Mouse (Mus musculus) heart, postnatal 25 days (tissue): ENCODE data around the gene Ms4a10. TPM values are rescaled to one million over a fixed set of nuclear protein-coding genes. Genes with fewer than 3 reads are reported as not detected.

Experiments
- DNase-seq: peaks from one replicate; pipeline ENCODE4 v3.0.0; 2022; ENCODE audit warnings: low spot score
- intact Hi-C: fragments of 180-260 bp; cut with DNase I; formaldehyde crosslinking; loops from one replicate; pipeline ENCODE4 v1.15.1; 2025
- total RNA-seq, 2 experiments: library from RNA; stranded (reverse); gene quantifications; 2 replicates each; pipeline ENCODE4 v1.2.3; 2021

The Ms4a10 gene
- total RNA-seq, 2 experiments from 2014 or later: not detected

DNA sequence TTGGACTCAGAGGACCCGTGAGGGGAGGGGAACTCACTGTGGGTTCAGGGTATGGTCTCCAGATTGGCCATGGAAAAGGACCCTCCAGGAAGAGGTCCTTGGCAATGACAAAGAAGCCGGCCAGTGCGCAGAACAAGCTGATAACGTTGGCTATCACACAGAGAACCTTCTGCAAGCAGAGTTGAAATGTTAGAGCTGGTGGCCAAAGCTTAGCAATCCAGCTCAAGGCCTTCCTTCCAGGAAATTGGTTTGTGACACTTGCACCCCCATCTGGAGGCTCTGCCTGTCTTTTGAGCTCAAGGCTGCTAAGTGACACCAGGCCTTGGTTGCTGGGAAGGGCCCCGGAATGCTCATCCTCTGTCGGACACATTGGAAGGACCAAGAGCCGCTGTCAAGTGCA, 8.7 kb downstream of the Ms4a10 start:
- intact Hi-C loops: no loop called here
- DNase-seq: no peak

DNA sequence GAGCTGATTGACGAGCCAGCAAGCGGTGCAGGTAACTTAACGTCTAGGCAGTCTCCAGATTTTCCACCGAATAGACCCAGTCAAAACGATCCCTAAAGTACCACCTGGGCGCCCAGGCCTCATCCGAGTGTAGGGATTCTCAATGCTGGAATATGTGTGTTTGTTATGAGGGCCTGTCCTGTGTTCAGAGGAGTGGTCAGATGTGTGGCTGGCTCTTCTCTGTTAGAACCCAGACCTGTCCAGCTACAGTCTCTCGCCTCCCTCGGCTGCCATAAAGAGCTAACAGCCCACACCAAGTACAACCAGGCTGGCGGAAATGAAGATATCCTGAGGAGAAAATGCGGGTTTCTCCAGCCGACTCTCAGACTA, 14.5 kb downstream of the Ms4a10 start:
- intact Hi-C loops: loop anchor here (2.0 to 5.0 kb wide), 5 partner anchors 51 to 295 kb away; partner anchors contain the start of genes Pga5 and Slc15a3
- no peak for DNase-seq

DNA sequence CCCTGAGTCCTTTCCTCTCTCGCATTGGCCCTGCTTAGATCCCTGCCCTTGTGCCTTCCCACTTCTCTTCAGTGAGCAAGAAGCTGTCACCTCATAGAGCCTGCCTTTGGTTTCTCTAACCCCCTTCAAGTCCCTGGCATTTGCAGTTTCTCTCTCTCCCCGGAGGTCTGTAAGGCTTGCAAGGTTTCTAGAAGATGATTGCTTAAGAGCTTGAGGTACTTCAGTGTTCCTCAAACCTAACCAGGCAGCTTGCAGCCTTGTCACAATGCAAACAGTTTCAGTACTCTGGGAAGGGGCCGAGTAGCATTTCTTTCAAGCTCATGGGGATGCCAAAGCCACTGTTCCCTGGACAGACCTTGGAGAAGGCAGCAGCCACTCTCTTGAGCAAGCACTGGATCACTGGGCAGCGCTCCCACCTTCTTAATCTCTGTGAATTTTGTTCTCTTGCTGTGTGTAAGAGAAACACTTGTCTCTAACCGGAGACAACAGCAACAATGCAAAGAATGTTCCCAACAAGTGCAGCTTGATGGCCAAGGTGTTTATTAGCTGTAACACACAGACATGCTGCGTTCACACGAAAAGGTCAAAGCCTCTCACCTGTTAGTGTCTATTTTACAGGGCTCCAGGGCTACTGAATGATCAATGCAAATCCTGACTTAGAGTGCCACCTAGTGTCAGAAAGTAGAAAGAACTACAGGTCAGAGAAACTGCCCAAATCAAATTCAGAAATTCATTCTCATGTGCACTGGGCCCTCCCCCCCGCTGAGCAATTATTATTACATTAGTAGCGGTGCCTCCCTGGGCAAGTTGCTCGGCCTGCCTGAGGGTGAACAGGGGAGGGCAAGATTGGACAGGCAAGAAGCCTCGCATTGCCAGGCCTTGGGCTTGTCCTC, 15.1 kb downstream of the Ms4a10 start:
- intact Hi-C loops: loop anchor here (2.0 to 5.0 kb wide), 4 partner anchors 51 to 295 kb away; partner anchors contain the start of gene Pga5
- DNase-seq: no peak

DNA sequence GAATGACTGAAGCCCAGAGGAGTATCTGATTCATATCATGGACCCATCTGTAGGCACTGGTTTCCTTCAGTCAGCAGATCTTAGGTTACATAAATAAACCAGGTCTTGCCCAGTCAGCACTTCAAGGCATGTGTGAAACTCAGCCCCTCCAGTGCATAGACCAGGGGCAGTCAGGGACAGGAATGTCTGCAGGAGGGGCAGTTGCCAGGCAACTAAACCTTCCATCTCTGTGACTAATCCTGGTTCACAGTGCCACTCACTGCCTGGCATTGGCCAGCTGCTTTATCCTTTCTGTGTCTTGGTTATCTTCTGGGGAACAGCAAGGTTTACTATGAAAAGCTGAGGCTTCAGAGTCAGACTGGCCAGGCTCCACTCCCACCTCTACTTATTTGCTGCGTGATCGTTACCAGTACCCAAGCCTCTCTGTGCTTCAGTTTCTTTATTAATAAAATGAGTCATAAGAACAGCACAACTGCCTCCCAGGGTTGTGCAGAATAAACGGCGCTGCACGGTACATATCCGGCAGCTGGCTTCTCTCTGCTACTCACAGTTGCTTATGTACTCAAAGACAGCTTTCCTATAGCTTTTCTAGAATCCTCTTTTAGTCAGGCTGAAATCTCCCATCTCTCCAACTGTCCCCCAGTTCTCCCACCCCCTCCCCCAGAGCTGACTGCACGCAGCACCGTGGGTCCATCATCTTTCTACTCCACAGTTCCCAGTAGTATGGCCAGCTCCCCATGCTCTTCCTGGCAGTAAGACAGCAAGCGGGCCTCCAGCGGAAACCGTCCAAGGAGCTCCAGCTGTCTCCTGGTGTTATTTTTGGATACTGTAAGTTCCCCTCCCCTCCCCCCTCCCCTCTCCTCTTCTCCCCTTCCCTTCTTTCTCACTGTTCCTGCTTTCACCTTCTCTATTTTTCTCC, 22.2 kb downstream of the Ms4a10 start:
- intact Hi-C loops: no loop called here
- DNase-seq: no peak

DNA sequence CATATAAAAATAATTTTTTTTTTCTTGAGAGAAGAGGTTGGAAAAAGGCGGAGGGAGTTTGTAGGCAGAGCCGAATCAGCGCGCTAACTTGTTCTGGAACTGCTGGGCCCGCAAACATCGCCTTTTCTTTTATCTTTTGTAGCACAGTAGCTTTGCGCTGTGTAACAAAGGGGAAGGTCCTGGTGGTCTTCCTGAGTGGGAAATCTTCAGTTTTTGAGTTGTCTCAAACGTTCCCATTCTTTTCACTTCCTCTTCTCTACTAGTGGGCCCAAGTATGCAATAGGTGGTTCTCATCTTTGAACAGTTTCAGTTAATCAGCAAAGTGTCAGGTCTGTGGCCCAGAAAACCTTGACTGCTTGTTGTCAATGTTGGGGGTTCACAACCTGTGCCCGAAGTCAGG, 24.9 kb downstream of the Ms4a10 start:
- no peak for DNase-seq
- intact Hi-C loops: loop anchor here (1.0 kb wide), 1 partner anchor 53 kb away; no protein-coding TSS in a partner anchor

DNA sequence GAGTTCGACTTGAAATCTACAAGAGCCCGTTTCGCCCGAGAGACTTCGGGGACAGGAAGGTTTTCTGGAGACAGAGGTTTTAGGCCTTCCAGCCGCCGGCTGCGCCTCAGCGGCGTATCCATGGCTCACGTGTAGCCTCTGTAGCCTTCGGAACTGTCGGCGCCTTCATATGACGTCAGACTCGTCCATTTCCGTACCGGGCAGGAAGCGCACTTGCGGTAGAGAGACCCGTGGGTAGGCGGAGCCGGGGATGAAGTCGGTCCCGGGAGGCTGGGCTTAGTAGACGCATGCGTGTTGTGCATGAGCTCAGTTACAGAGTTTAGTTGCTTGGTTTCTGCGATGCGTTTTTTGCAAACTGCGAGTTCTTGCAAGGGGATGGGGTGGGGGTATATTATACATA, 25.4 kb downstream of the Ms4a10 start, which contains the start of gene Ccdc86:
Ccdc86 (minus strand) TSS at position 155 of the 400 bp plus-strand sequence.
- intact Hi-C loops: loop anchor here (1.0 kb wide), 1 partner anchor 53 kb away; no protein-coding TSS in a partner anchor
- DNase-seq: peak; percentile 90

DNA sequence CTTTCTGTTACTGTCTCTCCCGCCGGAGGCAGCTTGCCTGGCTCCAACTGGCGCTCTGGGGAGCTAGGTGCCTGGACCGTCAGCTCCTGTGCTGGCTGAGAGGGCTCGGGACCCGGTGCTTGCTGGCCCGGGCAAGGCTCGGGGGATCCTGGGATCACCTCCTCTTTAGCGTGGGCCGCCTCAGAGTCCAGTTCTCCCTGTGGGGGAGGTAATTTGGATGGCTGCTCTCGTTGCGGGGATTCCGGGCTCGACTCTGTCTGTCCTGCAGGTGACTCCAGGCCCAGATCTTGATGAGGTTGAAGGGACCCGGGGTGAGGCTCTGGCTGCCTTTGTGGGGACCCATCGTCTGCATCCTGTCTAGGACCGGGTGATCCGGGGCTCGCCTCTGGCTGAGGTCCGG, 26.1 kb downstream of the Ms4a10 start:
- intact Hi-C loops: no loop called here
- DNase-seq: no peak

DNA sequence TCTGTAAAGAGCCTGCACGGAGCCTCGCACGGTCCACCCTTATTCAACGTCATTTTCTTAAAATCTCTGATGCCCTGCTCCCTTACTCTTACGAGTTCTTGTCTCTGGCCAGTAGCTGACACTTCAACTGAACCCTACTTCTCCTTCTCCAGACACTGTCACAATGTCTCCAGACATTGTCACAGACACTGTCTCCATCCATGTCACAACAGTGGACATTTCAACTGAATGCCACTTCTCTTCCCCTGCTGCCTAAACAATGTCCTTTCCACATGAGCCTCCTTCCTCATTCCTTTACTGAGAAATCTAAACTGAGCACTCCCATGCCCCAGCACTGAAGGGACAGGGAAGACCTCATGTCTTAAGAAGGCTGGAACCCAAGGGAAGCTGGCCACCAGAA, 27.3 kb downstream of the Ms4a10 start:
- intact Hi-C loops: no loop called here
- DNase-seq: no peak

DNA sequence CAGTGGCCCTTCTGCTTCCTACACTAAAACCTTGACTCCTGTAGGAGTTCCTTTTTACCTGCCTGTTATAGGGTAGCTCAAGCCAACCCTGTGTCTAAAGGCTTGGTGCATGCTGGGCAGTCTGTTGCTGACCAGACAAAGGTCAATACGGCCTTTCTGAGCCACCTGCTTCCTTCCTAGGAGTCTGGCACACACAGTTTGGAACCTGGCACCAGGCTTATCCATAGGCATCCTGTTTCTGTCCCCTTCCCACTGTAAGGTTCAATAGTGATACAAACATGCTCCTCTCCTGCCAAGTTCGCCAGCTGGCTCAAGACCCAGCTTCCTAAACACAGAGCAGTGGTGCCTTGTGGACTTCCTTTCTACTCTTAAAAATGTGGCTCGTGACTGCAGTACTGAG, 28.0 kb downstream of the Ms4a10 start:
- DNase-seq: no peak
- intact Hi-C loops: no loop called here

DNA sequence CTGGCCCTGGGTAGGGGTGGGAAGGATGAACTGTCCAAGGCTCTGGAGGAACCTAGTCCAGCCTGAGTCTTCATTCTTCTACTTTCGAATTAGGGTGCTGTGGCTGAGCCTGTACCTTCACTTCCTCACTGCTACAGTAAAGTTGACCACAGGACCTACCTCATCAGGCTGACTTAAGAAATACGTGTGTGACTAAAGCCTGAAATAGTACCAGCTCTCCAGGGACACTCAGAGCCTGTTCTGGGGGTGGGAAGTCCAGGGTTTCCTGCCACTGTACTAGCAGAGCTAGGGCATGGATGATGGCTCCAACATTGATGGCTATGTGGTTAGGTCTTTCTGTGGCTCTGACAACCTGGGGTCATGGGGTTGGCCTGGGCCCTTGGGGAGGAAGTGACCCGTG, 30.5 kb downstream of the Ms4a10 start:
- DNase-seq: no peak
- intact Hi-C loops: no loop called here

DNA sequence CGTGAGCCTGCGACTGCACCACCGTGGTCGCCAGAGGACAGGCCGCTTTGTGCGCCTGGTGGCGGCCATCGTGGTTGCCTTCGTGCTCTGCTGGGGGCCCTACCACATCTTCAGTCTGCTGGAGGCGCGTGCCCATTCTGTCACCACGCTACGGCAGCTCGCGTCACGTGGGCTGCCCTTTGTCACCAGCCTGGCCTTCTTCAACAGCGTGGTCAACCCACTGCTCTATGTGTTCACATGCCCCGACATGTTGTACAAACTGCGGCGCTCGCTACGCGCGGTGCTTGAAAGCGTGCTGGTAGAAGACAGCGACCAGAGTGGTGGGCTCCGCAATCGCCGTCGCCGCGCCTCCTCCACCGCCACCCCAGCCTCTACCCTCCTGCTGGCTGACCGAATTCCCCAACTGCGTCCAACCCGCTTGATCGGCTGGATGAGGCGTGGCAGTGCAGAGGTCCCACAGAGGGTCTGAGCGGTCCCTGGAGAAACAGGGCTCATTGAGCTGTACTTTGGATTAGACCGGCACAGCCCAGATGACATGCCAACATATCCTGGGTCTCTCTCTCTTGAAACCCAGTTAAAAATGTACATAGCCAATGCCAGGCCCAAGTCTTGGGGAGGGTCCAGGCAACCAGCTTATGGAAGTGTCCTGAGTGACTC, 33.5 kb downstream of the Ms4a10 start:
- DNase-seq: no peak
- intact Hi-C loops: no loop called here

DNA sequence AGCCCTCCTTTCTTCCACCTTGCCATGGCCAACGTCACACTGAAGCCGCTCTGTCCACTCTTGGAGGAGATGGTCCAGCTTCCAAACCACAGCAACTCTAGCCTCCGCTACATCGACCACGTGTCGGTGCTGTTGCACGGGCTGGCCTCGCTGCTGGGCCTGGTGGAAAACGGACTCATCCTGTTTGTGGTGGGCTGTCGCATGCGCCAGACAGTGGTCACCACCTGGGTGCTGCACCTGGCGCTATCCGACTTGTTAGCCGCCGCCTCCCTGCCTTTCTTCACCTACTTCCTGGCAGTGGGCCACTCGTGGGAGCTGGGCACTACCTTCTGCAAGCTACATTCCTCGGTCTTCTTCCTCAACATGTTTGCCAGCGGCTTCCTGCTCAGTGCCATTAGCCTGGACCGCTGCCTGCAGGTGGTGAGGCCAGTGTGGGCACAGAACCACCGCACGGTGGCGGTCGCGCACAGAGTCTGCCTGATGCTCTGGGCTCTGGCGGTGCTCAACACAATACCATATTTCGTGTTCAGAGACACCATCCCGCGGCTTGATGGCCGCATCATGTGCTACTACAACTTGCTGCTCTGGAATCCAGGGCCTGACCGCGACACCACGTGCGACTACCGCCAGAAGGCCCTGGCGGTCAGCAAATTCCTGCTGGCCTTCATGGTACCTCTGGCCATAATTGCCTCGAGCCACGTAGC, 34.2 kb downstream of the Ms4a10 start:
- DNase-seq: no peak
- intact Hi-C loops: no loop called here

DNA sequence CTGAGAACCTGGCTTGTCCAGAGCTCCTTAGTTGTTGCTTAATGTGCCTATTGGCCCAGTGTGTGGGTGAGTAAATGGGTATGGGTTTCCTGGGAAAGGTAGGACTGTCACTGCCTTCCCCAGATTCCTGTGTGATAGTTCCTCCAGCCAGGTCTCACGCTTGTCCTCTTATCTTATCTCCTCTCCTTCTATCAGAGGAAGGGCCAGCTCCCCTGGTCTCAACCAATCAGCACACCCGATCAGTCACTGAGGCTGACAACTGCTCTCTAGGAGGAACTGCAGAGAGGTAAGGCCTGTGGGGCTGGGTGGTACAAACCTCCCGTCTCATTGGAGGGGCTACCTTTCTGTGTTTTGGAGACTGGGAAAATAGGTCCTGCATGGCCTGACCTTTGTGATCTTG, 35.7 kb downstream of the Ms4a10 start:
- intact Hi-C loops: no loop called here
- no peak for DNase-seq

DNA sequence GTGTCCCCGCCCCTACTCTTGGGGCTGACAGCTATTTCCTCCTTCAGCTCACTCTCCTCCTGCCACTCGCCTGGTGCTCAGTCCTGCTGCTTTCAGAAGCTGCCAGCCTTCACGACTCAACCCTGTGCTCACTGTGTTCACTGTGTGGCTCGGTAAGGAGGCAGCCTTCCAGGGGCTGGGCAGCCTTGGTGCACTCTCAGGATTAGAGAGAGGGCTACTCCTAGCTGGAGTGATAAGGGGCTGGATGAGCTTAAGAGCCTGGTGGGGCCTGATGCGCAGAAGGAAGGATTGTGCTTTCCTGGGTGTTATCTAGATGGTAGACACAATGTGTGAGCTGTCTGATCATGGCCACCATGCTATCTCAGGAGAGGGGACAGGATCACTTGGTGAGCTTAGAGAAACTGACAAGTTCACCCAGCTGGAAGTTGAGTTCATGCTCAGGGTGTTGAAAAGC, 37.3 kb downstream of the Ms4a10 start, which contains the start of gene Ptgdr2:
Ptgdr2 (plus strand) TSS at position 51 of the 454 bp plus-strand sequence.
- intact Hi-C loops: no loop called here

DNA sequence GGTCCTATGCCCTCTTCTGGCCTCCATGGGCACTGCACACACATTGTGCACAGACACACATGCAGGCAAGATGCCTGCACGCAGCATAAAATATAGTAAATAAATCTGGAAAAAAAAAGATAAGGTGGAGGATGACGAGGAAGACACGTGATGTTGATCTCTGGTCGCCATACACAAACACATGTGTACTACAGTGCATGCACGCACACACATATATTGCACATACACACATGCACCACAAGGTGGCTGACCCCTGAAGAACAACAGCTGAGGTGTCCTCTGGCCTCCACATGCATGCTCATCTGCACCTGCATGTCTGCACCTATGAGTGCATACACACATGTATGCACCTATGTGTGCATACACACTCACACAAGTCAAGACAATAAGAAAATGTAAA, 38.4 kb downstream of the Ms4a10 start:
- no peak for DNase-seq
- intact Hi-C loops: no loop called here

More for the DNA sequence above, 37.3 kb downstream of the Ms4a10 start, which contains the start of gene Ptgdr2:
- no peak for DNase-seq

DNA sequence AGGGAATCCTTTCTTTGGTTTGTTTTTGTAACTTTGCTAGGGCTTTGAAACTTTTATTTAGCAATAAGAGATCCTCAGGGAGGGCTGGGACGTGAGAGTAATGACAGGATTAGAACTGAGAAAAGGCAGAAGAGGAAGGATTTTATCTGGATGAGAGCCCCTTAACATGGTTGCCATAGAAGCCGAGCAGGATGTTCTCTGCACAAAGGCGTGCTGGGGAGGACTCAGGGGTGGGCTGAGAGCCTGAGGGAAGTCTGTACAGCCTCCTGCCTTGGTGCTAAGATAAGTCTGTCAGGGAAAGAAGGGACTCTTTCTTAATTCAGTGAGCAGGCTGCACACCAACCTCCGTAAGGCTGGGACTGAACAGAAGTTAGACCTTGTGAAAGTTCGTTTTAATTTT, 39.4 kb downstream of the Ms4a10 start:
- intact Hi-C loops: no loop called here
- no peak for DNase-seq

DNA sequence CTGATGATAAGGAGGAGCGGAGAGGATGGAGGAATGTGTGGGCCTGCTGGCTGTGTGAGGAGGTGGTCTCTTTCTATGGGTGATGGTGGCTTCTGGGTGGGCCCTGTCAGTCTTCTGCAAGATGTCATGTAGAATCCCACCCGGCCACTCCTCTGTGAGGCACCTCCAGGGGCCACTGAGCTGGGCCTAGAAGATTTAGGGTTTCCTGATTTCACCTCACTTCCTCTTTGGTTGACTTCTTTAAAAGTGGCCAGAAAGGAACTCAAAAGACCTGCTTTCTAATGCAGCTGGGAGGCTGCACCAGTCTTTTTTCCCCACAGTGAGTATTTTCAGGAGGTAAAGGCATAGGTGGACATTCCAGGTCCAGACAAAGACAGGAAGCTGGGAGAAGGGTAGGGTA, 43.8 kb downstream of the Ms4a10 start:
- intact Hi-C loops: no loop called here
- no peak for DNase-seq

DNA sequence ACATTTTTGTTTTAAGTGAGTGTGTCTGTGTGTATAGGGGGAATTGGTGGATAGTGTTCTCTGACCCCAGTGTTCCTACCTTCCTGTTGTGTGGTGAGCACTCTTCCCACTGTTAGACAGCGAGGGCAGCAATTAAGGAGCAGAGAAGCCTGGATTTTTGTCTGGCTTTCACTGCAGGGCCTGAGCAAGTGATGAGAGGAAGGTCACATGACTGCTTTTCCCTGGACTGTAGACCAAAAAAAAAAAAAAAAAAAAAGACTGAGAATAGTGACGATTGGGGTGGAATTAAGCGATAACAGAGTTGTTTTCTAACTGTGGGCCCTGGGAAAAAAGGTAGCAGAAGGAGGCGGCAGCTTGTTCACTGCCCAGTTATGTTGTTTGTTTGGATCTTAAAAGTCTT, 47.8 kb downstream of the Ms4a10 start:
- DNase-seq: no peak
- intact Hi-C loops: no loop called here

DNA sequence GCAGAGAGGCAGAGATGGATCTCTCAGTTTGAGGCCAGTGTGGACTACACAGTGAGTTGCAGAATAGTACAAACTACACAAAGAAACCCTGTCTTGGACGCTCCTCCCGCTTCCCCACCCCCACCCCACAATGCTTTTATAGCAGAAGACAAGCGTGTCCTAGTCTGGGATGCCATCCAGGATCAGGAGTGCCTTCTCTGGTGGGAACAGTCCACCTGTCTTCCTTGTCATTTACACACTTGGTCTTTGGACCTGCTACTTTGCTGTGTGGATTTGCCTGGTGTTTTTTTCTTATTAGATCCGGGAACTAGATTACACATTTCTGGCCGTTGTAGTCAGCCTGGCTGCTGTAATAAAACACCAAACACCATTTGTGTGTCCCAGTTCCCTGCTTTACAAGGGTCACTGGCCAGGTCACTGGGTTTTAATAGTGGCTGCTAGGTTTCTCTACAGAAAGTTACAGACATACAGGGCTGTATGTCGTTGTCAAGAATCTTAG, 48.3 kb downstream of the Ms4a10 start:
- no peak for DNase-seq
- intact Hi-C loops: no loop called here
